ENCODE assay signal across 15 mouse cellular contexts in genomic region chr14:30171008-30171407, GRCm38 (mm10).
DNase-seq lines count a peak whose midpoint lies in the region; ATAC-seq and TF ChIP-seq lines count a peak whose summit lies in the region.
"Had no signal": no experiment of that assay in that cellular context is flagged by ENCODE, and none has a peak within 500 bp of the region (broad histone marks: within the 10 kb centered on the region; RNA-seq: fewer than 3 reads in every experiment).

No protein-coding gene starts in this region.

- H3K4me1 ChIP-seq in heart, adult 2 months (ENCODE audit: control insufficient read depth, insufficient read depth, low read length) = no peaks in the 10 kb centered on the region
- peaks cover 23% of the 10 kb centered on the region for H3K4me1 ChIP-seq in heart, embryonic 10.5 days
- H3K4me1 ChIP-seq in hindbrain, postnatal 0 days (ENCODE audit: insufficient read depth, low read length) = peaks cover 11% of the 10 kb centered on the region; the same call in 1 of the 2 replicates
- H3K4me1 ChIP-seq: embryonic facial prominence, embryonic 15.5 days had no signal

- DNase-seq in heart, adult 2 months = no peak
- no peak for DNase-seq in heart, embryonic 10.5 days (ENCODE audit: low spot score)
- peak; percentile 25 to 43 for DNase-seq in kidney, postnatal 4 days
- no peak for DNase-seq in kidney, adult 11 months
- DNase-seq in B cell, adult 2 months = peak; percentile 13 to 26
- DNase-seq in hindbrain, postnatal 0 days (ENCODE audit: low spot score) = peak; percentile 36
- DNase-seq in left cerebral cortex, postnatal 14 days (ENCODE audit: low spot score in 2 of 2) = no peak
- DNase-seq in urinary bladder, postnatal 14 days (ENCODE audit: low spot score) = no peak
- DNase-seq: adrenal gland, postnatal 25 days; gastrocnemius, adult 2 months; heart, postnatal 36 days had no signal

- no peak overlapping the region for H3K27ac ChIP-seq in heart, adult 2 months
- no peak overlapping the region for H3K27ac ChIP-seq in heart, embryonic 10.5 days
- peak overlapping the region; percentile 22; the same call in 1 of the 2 replicates for H3K27ac ChIP-seq in hindbrain, postnatal 0 days
- H3K27ac ChIP-seq: embryonic facial prominence, embryonic 15.5 days; forebrain, embryonic 15.5 days; gastrocnemius, adult 2 months; limb, embryonic 12.5 days had no signal

- ATAC-seq in hindbrain, postnatal 0 days = 0 out of 2 replicates have a peak, but pooled peaks have one; percentile 33
- ATAC-seq: forebrain, embryonic 15.5 days had no signal

- TF ChIP-seq EP300 in heart, adult 2 months (IDR thresholded peaks at IDR 0.05; ENCODE audit: insufficient read depth, low read depth, low read length) = no peak

- H3K4me3 ChIP-seq in heart, adult 2 months = no peak overlapping the region
- H3K4me3 ChIP-seq in heart, embryonic 10.5 days = no peak overlapping the region
- no peak overlapping the region for H3K4me3 ChIP-seq in hindbrain, postnatal 0 days (ENCODE audit: low read length)
- H3K4me3 ChIP-seq: embryonic facial prominence, embryonic 15.5 days; forebrain, embryonic 15.5 days; gastrocnemius, adult 2 months; limb, embryonic 12.5 days had no signal

- no peak for TF ChIP-seq POLR2A in heart, adult 2 months (IDR thresholded peaks at IDR 0.05; ENCODE audit: insufficient read depth, low read depth, low read length)

- H3K9me3 ChIP-seq in heart, embryonic 10.5 days = no peaks in the 10 kb centered on the region
- no peaks in the 10 kb centered on the region for H3K9me3 ChIP-seq in hindbrain, postnatal 0 days (ENCODE audit: low read length)
- H3K9me3 ChIP-seq: embryonic facial prominence, embryonic 15.5 days; forebrain, embryonic 15.5 days; G1E; limb, embryonic 12.5 days had no signal

- H3K4me2 ChIP-seq in hindbrain, postnatal 0 days (ENCODE audit: low read depth, low read length) = no peak overlapping the region
- H3K4me2 ChIP-seq: embryonic facial prominence, embryonic 15.5 days; forebrain, embryonic 15.5 days; limb, embryonic 12.5 days had no signal

- H3K27me3 ChIP-seq in heart, adult 2 months (ENCODE audit: control insufficient read depth, insufficient read depth, low read length) = no peaks in the 10 kb centered on the region
- no peaks in the 10 kb centered on the region for H3K27me3 ChIP-seq in heart, embryonic 10.5 days (ENCODE audit: insufficient read depth, poor library complexity, severe bottlenecking)
- H3K27me3 ChIP-seq in hindbrain, postnatal 0 days (ENCODE audit: insufficient read depth, low read length) = no peaks in the 10 kb centered on the region
- H3K27me3 ChIP-seq: embryonic facial prominence, embryonic 15.5 days; forebrain, embryonic 15.5 days; limb, embryonic 12.5 days had no signal

- 0 out of 2 replicates have a peak, but pooled peaks have one; percentile 7 for TF ChIP-seq CTCF in heart, adult 2 months (IDR thresholded peaks at IDR 0.05)
- peak; percentile 35; the same call in 1 of the 2 replicates for TF ChIP-seq CTCF in hindbrain, postnatal 0 days (IDR thresholded peaks at IDR 0.05; ENCODE audit: low read depth)

- H3K9ac ChIP-seq in heart, adult 2 months (ENCODE audit: low read depth, low read length) = no peak overlapping the region
- H3K9ac ChIP-seq in hindbrain, postnatal 0 days (replicated peaks; ENCODE audit: low read length) = no peak overlapping the region
- H3K9ac ChIP-seq: embryonic facial prominence, embryonic 15.5 days; forebrain, embryonic 15.5 days; limb, embryonic 12.5 days had no signal

- intact Hi-C loops in heart, adult 2 months (cut with DNase I) = no loop called here
- intact Hi-C loops in left cerebral cortex, postnatal 14 days (cut with DNase I) = no loop called here

- WGBS in heart, adult 2 months = 72% methylated on average over 6 of the region's 6 CpGs
- WGBS in heart, embryonic 10.5 days = 59% methylated on average over 6 of the region's 6 CpGs
- WGBS in hindbrain, postnatal 0 days = 46% methylated on average over 6 of the region's 6 CpGs

- no peaks in the 10 kb centered on the region for H3K79me2 ChIP-seq in heart, adult 2 months (replicated peaks; ENCODE audit: control insufficient read depth, insufficient read depth, low read length)

- H3K36me3 ChIP-seq in heart, adult 2 months (ENCODE audit: control insufficient read depth, insufficient read depth, low read length) = no peaks in the 10 kb centered on the region
- H3K36me3 ChIP-seq in heart, embryonic 10.5 days = no peaks in the 10 kb centered on the region
- H3K36me3 ChIP-seq in hindbrain, postnatal 0 days (ENCODE audit: insufficient read depth, low read length) = no peaks in the 10 kb centered on the region
- H3K36me3 ChIP-seq: embryonic facial prominence, embryonic 15.5 days; forebrain, embryonic 15.5 days; G1E; limb, embryonic 12.5 days had no signal

Comparison
In these comparisons a context has a peak if more than half of its experiments do, and no peak if none do; other contexts are left out.
1. DNase-seq: peak in kidney, postnatal 4 days (2 of 2), B cell, adult 2 months (2 of 2) and hindbrain, postnatal 0 days (single experiment); none in heart, adult 2 months (0 of 2), heart, embryonic 10.5 days (single experiment), kidney, adult 11 months (single experiment), left cerebral cortex, postnatal 14 days (0 of 2) and urinary bladder, postnatal 14 days (single experiment).